Mouse (Mus musculus) embryonic facial prominence, embryonic 15.5 days (tissue): ENCODE results near the gene Myl4. TPM values are rescaled to one million over a fixed set of nuclear protein-coding genes. Genes with fewer than 3 reads are reported as not detected.
A peak's percentile ranks its signal among the peaks of the same experiment; 100 is the strongest.
"Not testable (repeated sequence)": the region's sequence is repeated elsewhere in the genome, so short reads cannot be mapped to it uniquely, and the experiment has no call there.

Experiments used
- ATAC-seq: fragments of 200-750 bp; cut with Nextera tagmentation; 2 replicates; pipeline ENCODE4 v1.8.0; 2017; ENCODE audit warnings: low read depth, moderate TSS enrichment; ENCODE audit not compliant: insufficient number of reproducible peaks, low FRiP score, low TSS enrichment
- H3K27ac ChIP-seq: fragments of 300-500 bp; sonication (generic); replicated peaks from 2 replicates; pipeline ENCODE4 v1.5.1; 2015; ENCODE audit warnings: mild to moderate bottlenecking, inconsistent platforms
- H3K27me3 ChIP-seq: fragments of 300-500 bp; sonication (generic); 2 replicates; pipeline ENCODE4 v1.6.1; 2015; ENCODE audit warnings: inconsistent platforms
- H3K36me3 ChIP-seq: fragments of 300-500 bp; sonication (generic); 2 replicates; pipeline ENCODE4 v1.6.1; 2015; ENCODE audit warnings: mild to moderate bottlenecking, inconsistent platforms
- H3K4me1 ChIP-seq: fragments of 300-500 bp; sonication (generic); 2 replicates; pipeline ENCODE4 v1.6.1; 2015; ENCODE audit warnings: inconsistent platforms
- H3K4me2 ChIP-seq: fragments of 300-500 bp; sonication (generic); replicated peaks from 2 replicates; pipeline ENCODE4 v1.6.1; 2015; ENCODE audit warnings: mild to moderate bottlenecking, inconsistent platforms
- H3K4me3 ChIP-seq: fragments of 300-500 bp; sonication (generic); replicated peaks from 2 replicates; pipeline ENCODE4 v1.5.1; 2015; ENCODE audit warnings: mild to moderate bottlenecking, inconsistent platforms
- H3K9ac ChIP-seq: fragments of 300-500 bp; sonication (generic); 2 replicates; pipeline ENCODE4 v1.6.1; 2015; ENCODE audit warnings: inconsistent platforms
- H3K9me3 ChIP-seq: fragments of 300-500 bp; sonication (generic); replicated peaks from 2 replicates; pipeline ENCODE4 v1.6.1; 2016; ENCODE audit warnings: inconsistent platforms
- WGBS: fragments of 180-500 bp; shearing (Covaris S2); methylation state at CpG from one replicate; pipeline ENCODE4 v1.1.7; 2015; 5-methylcytosine and 5-hydroxymethylcytosine counted together
- polyA plus RNA-seq: library from polyadenylated mRNA; unstranded; fragments of >200 nt; fragmentation: Nextera tagmentation; extraction: Ambion mirVana; gene quantifications from 2 replicates; pipeline ENCODE4 v1.2.1, GENCODE M21; 2015

Gene Myl4
- 261 and 347 TPM in 2 replicates for polyA plus RNA-seq

GRCm38 (mm10) chr11:104550406-104550974, at the start of gene Myl4, which contains the start of gene Cdc27:
TSS of gene Myl4 (plus strand) at chr11:104550663.
TSS of gene Cdc27 (minus strand) at chr11:104550620.
- Histone ChIP-seq H3K36me3 (no peaks in the 10 kb centered on the region), H3K27me3 (no peaks in the 10 kb centered on the region)
- WGBS = under 1% methylated on average over 35 of the region's 35 CpGs

GRCm38 (mm10) chr11:104508455-104508854, 42.0 kb upstream of the Myl4 start:
- Histone ChIP-seq H3K9ac (no peak overlapping the region), H3K4me1 (no peaks in the 10 kb centered on the region), H3K27ac (no peak overlapping the region), H3K4me3 (no peak overlapping the region), H3K36me3 (peaks cover 70% of the 10 kb centered on the region), H3K9me3 (no peaks in the 10 kb centered on the region), H3K4me2 (no peak overlapping the region), H3K27me3 (no peaks in the 10 kb centered on the region)
- WGBS = 74% methylated on average over 4 of the region's 4 CpGs
- no peak for ATAC-seq

More at GRCm38 (mm10) chr11:104550406-104550974, at the start of gene Myl4, which contains the start of gene Cdc27:
- Histone ChIP-seq H3K4me3 (peak within 1 kb of the TSS; percentile 80), H3K9ac (peak within 1 kb of the TSS; percentile 98), H3K27ac (peak within 1 kb of the TSS; percentile 94), H3K9me3 (no peaks in the 10 kb centered on the region), H3K4me2 (peak within 1 kb of the TSS; percentile 66), H3K4me1 (peaks cover 8% of the 10 kb centered on the region; the same call in 1 of the 2 replicates)
- peak; percentile 95 for ATAC-seq

- Histone ChIP-seq H3K4me2 (no peak overlapping the region), H3K36me3 (peaks cover 74% of the 10 kb centered on the region), H3K27me3 (no peaks in the 10 kb centered on the region), H3K4me1 (no peaks in the 10 kb centered on the region), H3K9me3 (no peaks in the 10 kb centered on the region), H3K9ac (no peak overlapping the region), H3K4me3 (no peak overlapping the region), H3K27ac (no peak overlapping the region)
- 82% methylated on average over 2 of the region's 2 CpGs for WGBS
- no peak for ATAC-seq
Observed at GRCm38 (mm10) chr11:104510606-104511005, 39.9 kb upstream of the Myl4 start.

- no peak overlapping the region for H3K9ac ChIP-seq
- H3K4me3 ChIP-seq = no peak overlapping the region
- WGBS = 94% methylated on average over 4 of the region's 4 CpGs
- H3K27ac ChIP-seq = no peak overlapping the region
- peaks cover 77% of the 10 kb centered on the region for H3K36me3 ChIP-seq
- H3K4me1 ChIP-seq = no peaks in the 10 kb centered on the region
- H3K27me3 ChIP-seq = no peaks in the 10 kb centered on the region
- ATAC-seq = no peak
- no peaks in the 10 kb centered on the region for H3K9me3 ChIP-seq
- H3K4me2 ChIP-seq = no peak overlapping the region
Observed at GRCm38 (mm10) chr11:104512436-104512835, 38.0 kb upstream of the Myl4 start.

- Histone ChIP-seq H3K4me2 (no peak overlapping the region), H3K4me3 (no peak overlapping the region), H3K9me3 (no peaks in the 10 kb centered on the region), H3K36me3 (peaks cover 69% of the 10 kb centered on the region), H3K9ac (no peak overlapping the region), H3K27ac (no peak overlapping the region), H3K4me1 (no peaks in the 10 kb centered on the region), H3K27me3 (no peaks in the 10 kb centered on the region)
- 95% methylated on average over 6 of the region's 6 CpGs for WGBS
- ATAC-seq = no peak
Observed at GRCm38 (mm10) chr11:104525935-104526334, 24.5 kb upstream of the Myl4 start.

- Histone ChIP-seq H3K36me3 (peaks cover 42% of the 10 kb centered on the region), H3K4me3 (no peak overlapping the region), H3K27ac (no peak overlapping the region), H3K4me1 (no peaks in the 10 kb centered on the region), H3K9me3 (no peaks in the 10 kb centered on the region), H3K4me2 (no peak overlapping the region), H3K9ac (no peak overlapping the region), H3K27me3 (no peaks in the 10 kb centered on the region)
- ATAC-seq = no peak
- 85% methylated on average over 2 of the region's 2 CpGs for WGBS
Observed at GRCm38 (mm10) chr11:104536843-104537242, 13.6 kb upstream of the Myl4 start.

- H3K36me3 ChIP-seq = peaks cover 32% of the 10 kb centered on the region
- no peaks in the 10 kb centered on the region for H3K4me1 ChIP-seq
- H3K27ac ChIP-seq = no peak overlapping the region
- H3K9me3 ChIP-seq = no peaks in the 10 kb centered on the region
- no peak for ATAC-seq
- H3K27me3 ChIP-seq = no peaks in the 10 kb centered on the region
- H3K4me2 ChIP-seq = no peak overlapping the region
- WGBS = 93% methylated on average over 2 of the region's 2 CpGs
- H3K4me3 ChIP-seq = no peak overlapping the region
- H3K9ac ChIP-seq = no peak overlapping the region
Observed at GRCm38 (mm10) chr11:104537945-104538555, 12.4 kb upstream of the Myl4 start.

GRCm38 (mm10) chr11:104539811-104540210, 10.7 kb upstream of the Myl4 start:
- H3K4me3 ChIP-seq = no peak overlapping the region
- peaks cover 3% of the 10 kb centered on the region; the same call in 1 of the 2 replicates for H3K4me1 ChIP-seq
- ATAC-seq = no peak
- 0 out of 2 replicates have a peak, but pooled peaks cover 16% of the 10 kb centered on the region for H3K36me3 ChIP-seq
- H3K9me3 ChIP-seq = no peaks in the 10 kb centered on the region
- 91% methylated on average over 5 of the region's 5 CpGs for WGBS
- H3K27me3 ChIP-seq = no peaks in the 10 kb centered on the region
- no peak overlapping the region for H3K4me2 ChIP-seq
- no peak overlapping the region for H3K9ac ChIP-seq
- H3K27ac ChIP-seq = no peak overlapping the region

GRCm38 (mm10) chr11:104543337-104543736, 7.1 kb upstream of the Myl4 start:
- WGBS = 93% methylated on average over 2 of the region's 2 CpGs
- not testable (repeated sequence) for H3K9me3 ChIP-seq, H3K27ac ChIP-seq, H3K27me3 ChIP-seq, ATAC-seq, H3K9ac ChIP-seq, H3K4me3 ChIP-seq, H3K4me2 ChIP-seq
- peaks cover 12% of the 10 kb centered on the region for H3K4me1 ChIP-seq
- 0 out of 2 replicates have a peak, but pooled peaks cover 11% of the 10 kb centered on the region for H3K36me3 ChIP-seq

- Histone ChIP-seq H3K4me3 (no peak overlapping the region), H3K9me3 (no peaks in the 10 kb centered on the region), H3K36me3 (0 out of 2 replicates have a peak, but pooled peaks cover 11% of the 10 kb centered on the region), H3K27me3 (no peaks in the 10 kb centered on the region), H3K4me2 (no peak overlapping the region), H3K4me1 (peaks cover 16% of the 10 kb centered on the region), H3K27ac (no peak overlapping the region), H3K9ac (no peak overlapping the region)
- WGBS = 82% methylated on average over 2 of the region's 2 CpGs
- no peak for ATAC-seq
Observed at GRCm38 (mm10) chr11:104544507-104544906, 6.0 kb upstream of the Myl4 start.

GRCm38 (mm10) chr11:104547502-104547901, 3.0 kb upstream of the Myl4 start:
- no peak overlapping the region for H3K9ac ChIP-seq
- no peak overlapping the region for H3K27ac ChIP-seq
- H3K4me2 ChIP-seq = no peak overlapping the region
- no peak for ATAC-seq
- H3K27me3 ChIP-seq = no peaks in the 10 kb centered on the region
- no peak overlapping the region for H3K4me3 ChIP-seq
- 95% methylated on average over 3 of the region's 3 CpGs for WGBS
- no peaks in the 10 kb centered on the region for H3K9me3 ChIP-seq
- peaks cover 16% of the 10 kb centered on the region for H3K4me1 ChIP-seq
- H3K36me3 ChIP-seq = no peaks in the 10 kb centered on the region
